Mouse (Mus musculus) embryo, embryonic 9.5 days (tissue): ENCODE results near the gene Dmac2.
A peak's percentile ranks its signal among the peaks of the same experiment; 100 is the strongest.

Source experiments
- DNase-seq: peaks from one replicate; pipeline ENCODE4 v3.0.0-alpha.2; 2017; ENCODE audit errors: extremely low spot score

Gene Dmac2

GRCm38 (mm10) chr7:25615706-25616011, 3.6 kb upstream of the Dmac2 start, which contains the start of gene Erich4:
Gene Erich4, minus strand, starts transcription at chr7:25615892.
- DNase-seq = no peak

- DNase-seq = no peak
Measured at GRCm38 (mm10) chr7:25617376-25618160, 1.6 kb upstream of the Dmac2 start.

GRCm38 (mm10) chr7:25619722-25619991, 443 bp downstream of the Dmac2 start:
- no peak for DNase-seq

- DNase-seq = no peak
Measured at GRCm38 (mm10) chr7:25620101-25620500, 887 bp downstream of the Dmac2 start.

GRCm38 (mm10) chr7:25620751-25621150, 1.5 kb downstream of the Dmac2 start:
- DNase-seq = no peak

- DNase-seq = no peak
Measured at GRCm38 (mm10) chr7:25623857-25624370, 4.7 kb downstream of the Dmac2 start.

GRCm38 (mm10) chr7:25624851-25625250, 5.6 kb downstream of the Dmac2 start:
- DNase-seq = no peak

GRCm38 (mm10) chr7:25625594-25626250, 6.5 kb downstream of the Dmac2 start:
- peak; percentile 14 for DNase-seq

- DNase-seq = no peak
Measured at GRCm38 (mm10) chr7:25626509-25627430, 7.6 kb downstream of the Dmac2 start, which contains the start of gene B3gnt8. Gene B3gnt8, plus strand, starts transcription at chr7:25626654.

- peak; percentile 67 for DNase-seq
Measured at GRCm38 (mm10) chr7:25627431-25628322, 8.5 kb downstream of the Dmac2 start.

GRCm38 (mm10) chr7:25628323-25628620, 9.1 kb downstream of the Dmac2 start:
- DNase-seq = no peak

- no peak for DNase-seq
Measured at GRCm38 (mm10) chr7:25632679-25633078, 13.5 kb downstream of the Dmac2 start.

GRCm38 (mm10) chr7:25636373-25636772, 17.2 kb downstream of the Dmac2 start:
- no peak for DNase-seq

GRCm38 (mm10) chr7:25637099-25637498, 17.9 kb downstream of the Dmac2 start:
- DNase-seq = no peak

- DNase-seq = no peak
Measured at GRCm38 (mm10) chr7:25639754-25640153, 20.5 kb downstream of the Dmac2 start.

- DNase-seq = no peak
Measured at GRCm38 (mm10) chr7:25644136-25644535, 24.9 kb downstream of the Dmac2 start.

GRCm38 (mm10) chr7:25644631-25645030, 25.4 kb downstream of the Dmac2 start:
- DNase-seq = no peak

GRCm38 (mm10) chr7:25645074-25645473, 25.9 kb downstream of the Dmac2 start:
- no peak for DNase-seq

GRCm38 (mm10) chr7:25647574-25648123, 28.4 kb downstream of the Dmac2 start:
- DNase-seq = no peak

GRCm38 (mm10) chr7:25649839-25650238, 30.6 kb downstream of the Dmac2 start:
- no peak for DNase-seq

- no peak for DNase-seq
Measured at GRCm38 (mm10) chr7:25651281-25651680, 32.1 kb downstream of the Dmac2 start.
